Mouse (Mus musculus) thymus, adult 2 months (tissue): Measurements from ENCODE around the gene Nr2f6. TPM values are rescaled to one million over a fixed set of nuclear protein-coding genes. Genes with fewer than 3 reads are reported as not detected.

Experiments
- DNase-seq: peaks from one replicate; pipeline ENCODE4 v3.0.0; 2021
- H3K27ac ChIP-seq: fragments of 200-500 bp; 2 replicates; pipeline ENCODE4 v1.5.1; 2012; ENCODE audit warnings: low read length, control low read depth; ENCODE audit not compliant: control insufficient read depth, insufficient read depth
- H3K27me3 ChIP-seq: fragments of 200-500 bp; 2 replicates; pipeline ENCODE4 v1.6.1; 2012; ENCODE audit warnings: mild to moderate bottlenecking, low read length, moderate library complexity, mixed read lengths; ENCODE audit not compliant: control insufficient read depth, insufficient read depth
- H3K36me3 ChIP-seq: fragments of 200-500 bp; 2 replicates; pipeline ENCODE4 v1.6.1; 2012; ENCODE audit warnings: mild to moderate bottlenecking, low read length, moderate library complexity; ENCODE audit not compliant: control insufficient read depth, insufficient read depth
- H3K4me1 ChIP-seq: fragments of 200-500 bp; replicated peaks from 2 replicates; pipeline ENCODE4 v1.6.1; 2012; ENCODE audit warnings: low read length; ENCODE audit not compliant: control insufficient read depth, insufficient read depth
- H3K4me3 ChIP-seq: fragments of 200-500 bp; 2 replicates; pipeline ENCODE4 v1.5.1; 2012; ENCODE audit warnings: mild to moderate bottlenecking, low read length, control low read depth, moderate library complexity; ENCODE audit not compliant: control insufficient read depth, insufficient read depth
- CTCF ChIP-seq: fragments of 200-500 bp; IDR thresholded peaks from 2 replicates; pipeline ENCODE4 v1.5.1; 2012; ENCODE audit warnings: mild to moderate bottlenecking, control low read depth, low read length, moderate library complexity, borderline replicate concordance; ENCODE audit not compliant: control insufficient read depth, poor library complexity, insufficient read depth; ENCODE audit errors: extremely low read depth
- POLR2A ChIP-seq: fragments of 200-500 bp; IDR thresholded peaks from 2 replicates; pipeline ENCODE4 v1.6.1; 2012; ENCODE audit warnings: mild to moderate bottlenecking, low read length, control low read depth, moderate library complexity; ENCODE audit not compliant: control insufficient read depth, poor library complexity, insufficient read depth; ENCODE audit errors: extremely low read depth
- WGBS: fragments of 180-500 bp; shearing (Covaris S2); methylation state at CpG from one replicate; pipeline ENCODE4 v1.1.7; 2018; 5-methylcytosine and 5-hydroxymethylcytosine counted together
- polyA plus RNA-seq: library from polyadenylated mRNA; depleted of rRNA; stranded (reverse); fragments of >200 nt; gene quantifications from 2 replicates; pipeline ENCODE4 v1.2.3, GENCODE M21; 2012

Nr2f6 gene
- polyA plus RNA-seq, 1 experiment: 71.2 TPM

- WGBS: 15% methylated on average over 33 of the region's 33 CpGs
- TF ChIP-seq POLR2A (peak; percentile 57; the same call in 1 of the 2 replicates), CTCF (peak; percentile 56; the same call in 1 of the 2 replicates)
- peak; percentile 98 for DNase-seq
- no peak within 1 kb of the TSS for H3K27ac ChIP-seq
- H3K36me3 ChIP-seq: peaks cover 5% of the 10 kb centered on the region; the same call in 1 of the 2 replicates
- H3K27me3 ChIP-seq: no peaks in the 10 kb centered on the region
- peak within 1 kb of the TSS; percentile 51 for H3K4me3 ChIP-seq
- peaks cover 15% of the 10 kb centered on the region for H3K4me1 ChIP-seq
Measured at GRCm38 (mm10) chr8:71405401-71406098, 23.8 kb upstream of the Nr2f6 start, which contains the start of gene Ankle1. Ankle1 (plus strand) TSS chr8:71406010.

DNA sequence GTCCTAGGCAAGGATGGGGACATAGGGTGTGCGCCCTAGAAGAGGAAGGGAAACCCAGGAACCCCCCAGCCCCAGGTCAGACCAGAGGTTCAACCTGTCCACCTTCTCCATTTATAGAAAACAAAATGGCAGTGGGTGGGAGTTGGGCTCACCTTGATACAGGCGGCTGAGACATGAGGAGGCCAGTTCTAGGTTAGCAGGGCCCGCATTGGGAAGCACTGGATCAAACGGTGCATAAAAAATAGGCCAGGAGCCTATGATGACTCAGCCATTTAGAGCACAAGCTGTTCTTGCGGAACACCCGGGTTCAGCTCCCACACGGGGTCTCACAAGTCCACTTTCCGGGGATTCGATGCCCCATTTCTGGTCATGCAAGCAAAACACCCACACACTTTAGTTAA lies 23.2 kb upstream of the Nr2f6 start:
- Histone ChIP-seq H3K27ac (no peak overlapping the region), H3K36me3 (peaks cover 5% of the 10 kb centered on the region; the same call in 1 of the 2 replicates), H3K4me3 (no peak overlapping the region), H3K4me1 (peaks cover 15% of the 10 kb centered on the region), H3K27me3 (no peaks in the 10 kb centered on the region)
- TF ChIP-seq POLR2A (no peak), CTCF (no peak)
- 78% methylated on average over 9 of the region's 9 CpGs for WGBS
- DNase-seq: no peak

DNA sequence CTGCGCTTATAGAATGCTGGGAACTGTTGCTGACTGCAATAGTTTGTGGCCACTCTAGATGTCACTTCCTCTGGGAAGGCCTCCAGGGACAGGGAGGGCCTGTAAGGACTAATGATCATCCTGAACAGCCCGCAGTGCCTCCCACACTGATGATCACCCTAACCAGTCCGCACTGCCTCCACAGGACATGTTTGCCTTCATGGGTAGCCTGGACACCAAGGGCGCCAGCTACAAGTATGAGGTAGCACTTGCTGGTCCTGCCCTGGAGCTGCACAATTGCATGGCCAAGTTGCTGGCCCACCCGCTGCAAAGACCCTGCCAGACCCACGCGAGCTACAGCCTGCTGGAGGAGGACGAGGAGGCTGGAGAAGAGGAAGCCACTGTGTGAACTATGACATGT lies 22.3 kb upstream of the Nr2f6 start:
- no peaks in the 10 kb centered on the region for H3K27me3 ChIP-seq
- no peak for DNase-seq
- 94% methylated on average over 8 of the region's 8 CpGs for WGBS
- TF ChIP-seq CTCF (no peak), POLR2A (no peak)
- H3K4me1 ChIP-seq: peaks cover 15% of the 10 kb centered on the region
- H3K36me3 ChIP-seq: no peaks in the 10 kb centered on the region; the same call in 1 of the 2 replicates
- H3K27ac ChIP-seq: no peak overlapping the region
- H3K4me3 ChIP-seq: no peak overlapping the region

DNA sequence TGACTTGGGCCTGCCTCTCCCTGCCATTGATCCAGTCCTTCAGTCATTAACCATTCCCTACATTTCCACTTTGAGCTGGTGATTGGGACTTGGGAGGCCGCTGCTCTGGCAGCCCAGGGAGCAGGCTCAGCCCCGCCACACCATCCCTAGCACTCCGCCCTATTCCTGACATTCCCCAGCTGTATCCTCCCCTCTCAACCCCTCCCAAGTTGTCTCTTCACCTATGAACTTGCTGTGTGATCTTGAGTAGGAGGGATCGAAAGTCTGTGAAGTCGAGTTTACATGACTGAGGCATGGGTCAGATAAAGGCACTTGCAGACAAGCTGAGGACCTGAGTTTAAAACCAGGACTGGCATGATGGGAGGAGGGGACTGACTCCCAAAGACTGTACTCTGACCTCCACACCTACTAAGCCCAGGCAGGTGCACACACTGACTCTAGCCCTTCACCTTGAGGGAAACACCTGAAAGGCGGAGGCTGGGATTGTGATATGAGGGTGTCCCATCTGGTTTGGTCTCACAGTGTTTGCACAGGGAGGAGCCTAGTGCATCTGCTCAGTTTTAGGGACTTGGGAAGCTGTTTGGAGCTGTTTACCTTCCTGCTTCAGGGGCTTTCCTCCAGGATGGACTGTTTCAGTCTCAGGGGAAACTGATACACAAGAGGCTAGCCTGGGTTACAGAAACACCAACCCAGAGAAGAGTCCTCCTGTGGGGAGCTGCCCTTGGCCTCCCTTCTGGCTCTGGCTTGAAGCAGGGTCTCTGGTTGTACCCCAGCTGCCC lies 21.5 kb upstream of the Nr2f6 start:
- 93% methylated on average over 6 of the region's 6 CpGs for WGBS
- peaks cover 6% of the 10 kb centered on the region; the same call in 1 of the 2 replicates for H3K36me3 ChIP-seq
- no peak for DNase-seq
- no peak overlapping the region for H3K4me3 ChIP-seq
- H3K4me1 ChIP-seq: peaks cover 15% of the 10 kb centered on the region
- H3K27ac ChIP-seq: no peak overlapping the region
- TF ChIP-seq POLR2A (no peak), CTCF (no peak)
- no peaks in the 10 kb centered on the region for H3K27me3 ChIP-seq

DNA sequence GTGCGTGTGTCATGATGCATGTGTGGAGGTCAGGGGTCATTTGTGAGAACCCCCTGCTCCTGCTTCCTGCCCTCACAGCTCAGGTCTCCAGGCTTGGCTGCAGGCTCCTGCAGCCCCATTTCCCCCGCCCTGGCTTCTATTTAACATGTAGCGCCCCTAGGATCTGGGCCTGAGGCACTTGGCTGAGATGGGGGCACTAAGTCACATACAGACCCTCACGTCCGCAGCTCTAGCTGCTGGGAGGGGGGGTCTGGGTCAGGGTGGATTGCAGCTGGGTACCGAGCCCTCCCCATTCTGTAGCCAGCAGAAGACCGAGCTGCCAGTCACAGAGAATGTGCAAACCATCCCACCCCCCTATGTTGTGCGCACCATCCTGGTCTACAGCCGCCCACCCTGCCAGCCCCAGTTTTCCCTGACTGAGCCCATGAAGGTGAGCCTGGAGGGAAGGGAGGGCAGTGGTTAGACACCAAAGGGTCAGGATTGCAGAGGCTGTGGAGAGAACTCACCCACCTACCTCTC lies 20.7 kb upstream of the Nr2f6 start:
- WGBS: 97% methylated on average over 9 of the region's 9 CpGs
- Histone ChIP-seq H3K4me3 (no peak overlapping the region), H3K27ac (no peak overlapping the region), H3K36me3 (peaks cover 8% of the 10 kb centered on the region; the same call in 1 of the 2 replicates), H3K27me3 (no peaks in the 10 kb centered on the region), H3K4me1 (peaks cover 19% of the 10 kb centered on the region)
- DNase-seq: no peak
- TF ChIP-seq POLR2A (no peak), CTCF (no peak)

DNA sequence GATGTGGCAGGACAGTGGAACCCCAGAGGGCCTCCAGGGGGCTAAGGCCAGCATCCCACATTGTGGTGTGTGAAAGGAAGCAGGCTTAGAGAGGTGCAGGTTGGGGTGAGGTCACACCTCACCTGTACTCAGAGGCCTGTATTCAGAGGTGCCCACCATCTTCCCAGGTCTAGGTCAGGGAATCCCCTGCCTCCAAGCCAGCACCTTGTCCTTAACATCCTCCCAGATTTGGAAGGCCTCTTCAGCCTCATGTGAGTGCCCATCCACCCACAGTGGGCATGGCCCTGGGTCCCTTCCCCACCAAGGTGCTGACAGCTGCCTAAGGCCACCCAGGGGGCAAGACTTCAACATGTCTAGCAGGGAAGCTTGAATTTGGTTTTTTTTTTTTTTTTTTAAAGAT lies 19.7 kb upstream of the Nr2f6 start:
- Histone ChIP-seq H3K27ac (no peak overlapping the region), H3K4me3 (no peak overlapping the region), H3K4me1 (peaks cover 18% of the 10 kb centered on the region), H3K36me3 (peaks cover 8% of the 10 kb centered on the region; the same call in 1 of the 2 replicates), H3K27me3 (no peaks in the 10 kb centered on the region)
- no peak for DNase-seq
- TF ChIP-seq POLR2A (no peak), CTCF (no peak)
